Mouse (Mus musculus) stomach, embryonic 16.5 days (tissue): Measurements from ENCODE around the gene Ddx49. TPM values are rescaled to one million over a fixed set of nuclear protein-coding genes. Genes with fewer than 3 reads are reported as not detected.

Source experiments
- ATAC-seq: fragments of 200-750 bp; cut with Nextera tagmentation; 2 replicates; pipeline ENCODE4 v1.8.0; 2017; ENCODE audit warnings: moderate number of reproducible peaks, moderate TSS enrichment; ENCODE audit not compliant: insufficient read depth, low FRiP score
- H3K27ac ChIP-seq: fragments of 300-500 bp; sonication (generic); 2 replicates; pipeline ENCODE4 v1.5.1; 2014; ENCODE audit warnings: low read length
- H3K27me3 ChIP-seq: fragments of 300-500 bp; sonication (generic); 2 replicates; pipeline ENCODE4 v1.6.1; 2014; ENCODE audit warnings: low read length, control low read depth, mixed read lengths; ENCODE audit not compliant: control insufficient read depth, insufficient read depth
- H3K36me3 ChIP-seq: fragments of 300-500 bp; sonication (generic); 2 replicates; pipeline ENCODE4 v1.6.1; 2014; ENCODE audit warnings: low read length; ENCODE audit not compliant: control insufficient read depth, insufficient read depth
- H3K4me1 ChIP-seq: fragments of 300-500 bp; sonication (generic); 2 replicates; pipeline ENCODE4 v1.6.1; 2014; ENCODE audit warnings: low read length, control low read depth, mixed read lengths; ENCODE audit not compliant: control insufficient read depth, insufficient read depth
- H3K4me2 ChIP-seq: fragments of 300-500 bp; sonication (generic); 2 replicates; pipeline ENCODE4 v1.6.1; 2014; ENCODE audit warnings: low read depth, low read length, mixed read lengths
- H3K4me3 ChIP-seq: fragments of 300-500 bp; sonication (generic); replicated peaks from 2 replicates; pipeline ENCODE4 v1.5.1; 2014; ENCODE audit warnings: mild to moderate bottlenecking, low read length
- H3K9ac ChIP-seq: fragments of 300-500 bp; sonication (generic); 2 replicates; pipeline ENCODE4 v1.6.1; 2014; ENCODE audit warnings: low read length
- H3K9me3 ChIP-seq: fragments of 300-500 bp; sonication (generic); replicated peaks from 2 replicates; pipeline ENCODE4 v1.6.1; 2016; ENCODE audit warnings: low read length, control low read depth; ENCODE audit not compliant: control insufficient read depth
- WGBS: fragments of 180-500 bp; shearing (Covaris S2); extraction: QIAGEN DNeasy Blood & Tissue Kit; methylation state at CpG from one replicate; pipeline ENCODE4 v1.1.7; 2014; 5-methylcytosine and 5-hydroxymethylcytosine counted together
- polyA plus RNA-seq: library from polyadenylated mRNA; unstranded; fragments of >200 nt; fragmentation: Nextera tagmentation; extraction: Ambion mirVana; gene quantifications from 2 replicates; pipeline ENCODE4 v1.2.1, GENCODE M21; 2015

Gene Ddx49
- polyA plus RNA-seq, 1 experiment from 2014 or later: 48.8 TPM

GRCm38 (mm10) chr8:70278175-70278574 lies 24.1 kb downstream of the Ddx49 start:
- no peak for ATAC-seq
- Histone ChIP-seq H3K4me1 (peaks cover 6% of the 10 kb centered on the region; the same call in 1 of the 2 replicates), H3K36me3 (no peaks in the 10 kb centered on the region), H3K9me3 (no peaks in the 10 kb centered on the region), H3K27me3 (no peaks in the 10 kb centered on the region), H3K4me2 (no peak overlapping the region), H3K27ac (no peak overlapping the region), H3K4me3 (no peak overlapping the region), H3K9ac (peak overlapping the region; percentile 43; the same call in 1 of the 2 replicates)
- WGBS: 48% methylated on average over 15 of the region's 15 CpGs

DNA sequence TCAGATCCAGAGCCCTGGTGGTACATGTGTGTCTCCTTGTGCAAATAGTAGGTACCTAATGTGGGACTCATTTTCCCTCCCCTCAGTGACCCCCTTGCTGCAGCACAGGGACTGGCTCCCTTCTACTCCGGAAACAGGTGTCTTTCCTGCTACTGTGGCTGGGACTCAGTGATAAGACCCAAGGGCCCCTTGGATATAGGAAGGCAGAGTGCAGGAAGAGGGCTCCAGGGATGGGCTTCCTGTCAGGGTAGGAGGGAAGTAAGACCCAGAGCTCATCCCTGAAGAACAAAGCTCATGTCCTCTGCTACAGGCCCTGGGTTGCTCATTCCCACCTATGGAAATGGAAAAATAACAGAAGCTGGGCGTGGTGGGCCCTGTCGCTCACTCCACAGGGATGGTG lies 25.8 kb downstream of the Ddx49 start:
- Histone ChIP-seq H3K27ac (no peak overlapping the region), H3K9me3 (no peaks in the 10 kb centered on the region), H3K27me3 (no peaks in the 10 kb centered on the region), H3K4me2 (no peak overlapping the region), H3K4me1 (peaks cover 11% of the 10 kb centered on the region; the same call in 1 of the 2 replicates), H3K9ac (no peak overlapping the region), H3K36me3 (no peaks in the 10 kb centered on the region), H3K4me3 (no peak overlapping the region)
- no peak for ATAC-seq
- WGBS: 82% methylated on average over 3 of the region's 3 CpGs

DNA sequence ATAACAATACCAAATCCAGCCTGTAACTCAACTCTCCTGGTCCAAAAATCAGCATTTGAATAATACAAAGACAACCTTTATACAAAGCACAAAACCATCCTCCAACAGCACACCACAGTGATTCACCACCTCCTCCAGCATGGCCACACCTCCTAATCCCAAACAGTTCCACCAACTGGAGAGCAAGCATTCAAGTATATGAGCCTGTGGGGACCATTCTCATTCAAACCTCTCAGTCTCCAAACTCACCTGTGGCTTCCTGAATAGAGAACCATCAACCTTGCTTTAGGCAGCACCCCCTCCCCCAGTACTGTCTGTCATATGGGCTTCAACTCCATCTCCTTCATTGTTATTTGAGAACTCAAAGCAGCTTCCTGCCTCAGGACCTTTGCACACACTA lies 27.9 kb downstream of the Ddx49 start:
- Histone ChIP-seq H3K4me2 (no peak overlapping the region), H3K27me3 (no peaks in the 10 kb centered on the region), H3K36me3 (no peaks in the 10 kb centered on the region), H3K27ac (no peak overlapping the region), H3K4me1 (peaks cover 11% of the 10 kb centered on the region; the same call in 1 of the 2 replicates), H3K9me3 (no peaks in the 10 kb centered on the region), H3K4me3 (no peak overlapping the region), H3K9ac (no peak overlapping the region)
- ATAC-seq: no peak

GRCm38 (mm10) chr8:70272949-70273348 lies 29.3 kb downstream of the Ddx49 start:
- no peak overlapping the region for H3K4me3 ChIP-seq
- H3K9ac ChIP-seq: no peak overlapping the region
- no peak overlapping the region for H3K4me2 ChIP-seq
- no peaks in the 10 kb centered on the region for H3K36me3 ChIP-seq
- H3K9me3 ChIP-seq: no peaks in the 10 kb centered on the region
- 44% methylated on average over 3 of the region's 3 CpGs for WGBS
- peaks cover 7% of the 10 kb centered on the region; the same call in 1 of the 2 replicates for H3K4me1 ChIP-seq
- H3K27me3 ChIP-seq: no peaks in the 10 kb centered on the region
- no peak overlapping the region for H3K27ac ChIP-seq
- ATAC-seq: peak; percentile 45; the same call in 1 of the 2 replicates

DNA sequence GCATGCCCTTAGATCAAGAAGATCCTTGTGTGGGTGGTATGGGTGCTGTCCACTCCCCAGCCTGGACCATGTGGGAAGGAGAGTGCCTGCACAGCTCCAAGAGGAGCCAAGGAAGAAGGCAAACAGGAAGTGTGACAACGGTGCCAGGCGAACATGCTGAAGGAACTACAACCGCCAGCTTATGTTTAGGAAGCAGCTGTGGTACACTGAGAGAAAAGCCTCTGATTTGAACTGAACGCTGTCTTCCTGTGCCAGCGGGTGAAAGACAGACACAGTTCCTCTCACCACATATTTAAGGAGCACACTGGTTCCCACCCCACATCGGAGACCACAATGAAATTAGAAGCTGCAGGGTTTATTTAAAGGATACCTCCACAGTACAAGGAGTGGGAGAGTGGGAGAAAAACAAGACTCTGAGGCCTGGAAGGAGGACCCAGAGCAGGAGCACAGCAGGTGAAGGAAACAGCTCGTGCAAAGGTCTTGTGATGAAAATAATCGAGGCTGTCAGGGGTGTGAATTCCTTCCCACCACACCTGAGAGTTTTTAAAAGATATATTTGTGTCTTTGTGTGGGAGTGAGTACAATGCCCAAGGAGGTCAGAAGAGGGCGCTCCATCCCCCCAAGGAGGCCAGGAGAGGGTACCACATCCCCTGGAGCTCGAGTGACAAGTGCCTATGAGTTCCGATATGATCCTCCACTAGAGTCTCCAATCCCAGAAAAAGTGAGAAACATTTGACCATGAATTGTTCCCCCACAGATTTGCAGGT lies 33.3 kb downstream of the Ddx49 start:
- no peak overlapping the region for H3K9ac ChIP-seq
- H3K4me2 ChIP-seq: no peak overlapping the region
- no peak for ATAC-seq
- no peak overlapping the region for H3K27ac ChIP-seq
- H3K4me1 ChIP-seq: 0 out of 2 replicates have a peak, but pooled peaks cover 6% of the 10 kb centered on the region
- H3K27me3 ChIP-seq: no peaks in the 10 kb centered on the region
- H3K36me3 ChIP-seq: no peaks in the 10 kb centered on the region
- no peak overlapping the region for H3K4me3 ChIP-seq
- H3K9me3 ChIP-seq: no peaks in the 10 kb centered on the region
- WGBS: 49% methylated on average over 11 of the region's 11 CpGs

DNA sequence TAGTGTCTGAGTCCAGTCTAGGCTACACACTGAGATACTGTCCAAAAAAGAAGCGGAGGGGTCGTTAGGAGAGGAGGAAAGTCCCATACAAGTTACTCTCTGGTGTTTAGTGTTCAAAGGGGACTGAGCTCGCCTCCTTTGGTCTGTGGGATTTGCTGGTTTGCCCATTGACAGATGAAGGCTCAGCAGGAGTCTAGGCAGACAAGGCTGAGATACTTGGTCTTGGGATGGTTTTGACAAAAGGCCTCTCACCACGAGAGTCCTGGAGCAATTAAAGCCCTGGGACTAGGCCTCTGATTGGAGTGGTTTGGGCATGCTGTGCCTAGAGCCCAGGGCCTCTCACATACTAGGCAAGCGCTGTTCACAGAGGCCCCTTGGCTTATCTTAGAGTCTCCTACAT lies 34.0 kb downstream of the Ddx49 start:
- no peak for ATAC-seq
- no peaks in the 10 kb centered on the region for H3K9me3 ChIP-seq
- no peak overlapping the region for H3K4me3 ChIP-seq
- H3K4me1 ChIP-seq: 0 out of 2 replicates have a peak, but pooled peaks cover 6% of the 10 kb centered on the region
- no peaks in the 10 kb centered on the region for H3K27me3 ChIP-seq
- H3K4me2 ChIP-seq: no peak overlapping the region
- 0 out of 2 replicates have a peak, but pooled peaks cover 2% of the 10 kb centered on the region for H3K36me3 ChIP-seq
- WGBS: 68% methylated on average over 5 of the region's 5 CpGs
- H3K27ac ChIP-seq: no peak overlapping the region
- no peak overlapping the region for H3K9ac ChIP-seq

DNA sequence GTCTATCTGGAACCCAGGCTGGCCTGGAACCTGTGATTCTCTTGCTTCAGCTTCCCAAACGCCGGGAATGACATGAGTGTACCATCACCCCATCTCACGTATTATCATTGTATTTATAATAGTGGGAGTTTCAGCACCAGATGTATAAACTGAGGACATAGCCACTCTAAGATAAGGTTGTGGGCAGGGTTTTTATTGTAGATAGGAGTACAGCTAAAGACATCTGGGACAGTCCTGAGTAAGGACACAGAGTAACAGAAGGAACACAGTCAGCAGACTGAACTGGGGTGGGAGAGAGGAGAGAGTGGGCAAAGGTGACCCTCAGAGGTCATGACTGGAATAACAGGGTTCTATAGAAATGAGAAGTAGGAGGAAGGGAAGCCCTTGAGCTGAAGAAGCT lies 34.6 kb downstream of the Ddx49 start:
- Histone ChIP-seq H3K27ac (no peak overlapping the region), H3K4me3 (no peak overlapping the region), H3K9me3 (no peaks in the 10 kb centered on the region), H3K36me3 (0 out of 2 replicates have a peak, but pooled peaks cover 3% of the 10 kb centered on the region), H3K9ac (no peak overlapping the region), H3K27me3 (no peaks in the 10 kb centered on the region), H3K4me1 (0 out of 2 replicates have a peak, but pooled peaks cover 6% of the 10 kb centered on the region), H3K4me2 (no peak overlapping the region)
- WGBS: 81% methylated on average over 3 of the region's 3 CpGs
- no peak for ATAC-seq

DNA sequence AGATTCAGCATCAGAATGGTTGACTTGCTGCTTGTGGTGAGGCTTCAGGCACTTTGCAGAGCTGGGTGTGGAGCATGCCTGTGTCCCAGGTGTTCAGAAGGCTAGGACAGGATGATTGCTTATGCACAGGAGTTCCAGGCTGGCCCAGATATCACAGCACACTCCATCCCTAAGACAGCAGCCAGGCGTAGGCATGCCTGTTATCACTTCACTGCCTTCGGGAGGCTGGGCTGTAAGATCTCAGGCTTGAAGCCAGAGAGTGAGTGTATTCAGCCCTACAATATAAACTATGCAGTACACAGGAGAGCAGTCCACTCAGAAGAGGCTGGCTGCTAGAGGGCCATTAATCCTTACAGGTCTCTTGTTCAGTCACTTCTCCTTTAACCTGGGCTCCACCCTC lies 43.2 kb downstream of the Ddx49 start:
- Histone ChIP-seq H3K27ac (no peak overlapping the region), H3K4me3 (no peak overlapping the region), H3K9ac (no peak overlapping the region), H3K27me3 (no peaks in the 10 kb centered on the region), H3K4me1 (no peaks in the 10 kb centered on the region), H3K4me2 (no peak overlapping the region), H3K9me3 (no peaks in the 10 kb centered on the region), H3K36me3 (peaks cover 31% of the 10 kb centered on the region)
- no peak for ATAC-seq
- WGBS: 79% methylated on average over 2 of the region's 2 CpGs

DNA sequence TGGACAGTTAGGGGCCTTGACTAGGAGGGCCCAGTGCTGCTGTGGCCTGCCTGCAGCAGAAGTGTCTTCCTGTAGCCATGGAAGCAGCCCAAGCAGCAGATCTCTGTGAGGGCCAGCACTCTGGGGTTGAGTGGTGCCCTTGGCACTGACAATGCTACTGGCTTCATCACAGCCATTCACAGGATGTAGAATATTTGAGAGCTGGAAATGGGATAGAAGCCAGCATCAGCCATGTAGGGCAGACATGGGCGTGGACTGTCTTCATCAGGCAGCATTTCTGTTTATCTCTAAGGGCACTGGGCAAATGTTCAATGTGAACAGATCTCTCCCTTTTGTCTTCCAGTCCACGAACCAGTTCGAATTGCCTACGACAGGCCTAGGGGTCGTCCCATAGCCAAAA lies 43.7 kb downstream of the Ddx49 start:
- no peak for ATAC-seq
- Histone ChIP-seq H3K4me2 (no peak overlapping the region), H3K36me3 (peaks cover 36% of the 10 kb centered on the region), H3K27ac (no peak overlapping the region), H3K27me3 (no peaks in the 10 kb centered on the region), H3K4me1 (no peaks in the 10 kb centered on the region), H3K9ac (no peak overlapping the region), H3K4me3 (no peak overlapping the region), H3K9me3 (no peaks in the 10 kb centered on the region)
- WGBS: 87% methylated on average over 5 of the region's 5 CpGs
